Mouse (Mus musculus) MEL (cell line): ENCODE results near the gene Tiam1. TPM values are rescaled to one million over a fixed set of nuclear protein-coding genes. Genes with fewer than 3 reads are reported as not detected.

Experiments
- DNase-seq: peaks from one replicate; pipeline ENCODE4 v3.0.0; 2011; ENCODE audit warnings: low read depth, low spot score
- H3K27ac ChIP-seq: 2 replicates; pipeline ENCODE4 v1.5.1; 2012; ENCODE audit warnings: low read depth, mild to moderate bottlenecking, control low read depth, low read length, moderate library complexity; ENCODE audit not compliant: control insufficient read depth
- H3K27me3 ChIP-seq, 2 experiments: fragments of 150-350 bp in 1 of 2; sonication (generic) in 1 of 2; 2 replicates each; pipeline ENCODE4 v1.6.1; 2012; ENCODE audit warnings: low read length in 2 of 2, mild to moderate bottlenecking in 2 of 2, improper control_type of control experiment in 1 of 2, moderate library complexity in 1 of 2; ENCODE audit not compliant: insufficient read depth in 2 of 2, control insufficient read depth in 1 of 2
- H3K36me3 ChIP-seq, 2 experiments: 2 replicates each; pipeline ENCODE4 v1.6.1; 2012 to 2014; ENCODE audit warnings: low read length in 2 of 2, improper control_type of control experiment in 1 of 2, inconsistent platforms in 1 of 2, mild to moderate bottlenecking in 1 of 2; ENCODE audit not compliant: insufficient read depth in 2 of 2, control insufficient read depth in 1 of 2
- H3K4me1 ChIP-seq, 2 experiments: fragments of 150-350 bp in 1 of 2; sonication (generic) in 1 of 2; 2 replicates each; pipeline ENCODE4 v1.6.1; 2012; ENCODE audit warnings: low read length in 2 of 2, improper control_type of control experiment in 1 of 2, mild to moderate bottlenecking in 1 of 2; ENCODE audit not compliant: insufficient read depth in 2 of 2, control insufficient read depth in 1 of 2
- H3K4me3 ChIP-seq, 2 experiments: fragments of 150-350 bp in 1 of 2; sonication (generic) in 1 of 2; 2 replicates each; pipeline ENCODE4 v1.5.1; 2012; ENCODE audit warnings: low read depth in 2 of 2, low read length in 2 of 2, mild to moderate bottlenecking in 2 of 2, moderate library complexity in 2 of 2, control low read depth in 1 of 2, improper control_type of control experiment in 1 of 2; ENCODE audit not compliant: control insufficient read depth in 1 of 2, insufficient read depth in 1 of 2
- H3K79me2 ChIP-seq: 2 replicates; pipeline ENCODE4 v1.6.1; 2012; ENCODE audit warnings: mild to moderate bottlenecking, low read length, moderate library complexity; ENCODE audit not compliant: control insufficient read depth, poor library complexity, insufficient read depth
- H3K9ac ChIP-seq: 2 replicates; pipeline ENCODE4 v1.6.1; 2012; ENCODE audit warnings: low read depth, mild to moderate bottlenecking, control low read depth, low read length, moderate library complexity; ENCODE audit not compliant: control insufficient read depth, poor library complexity, severe bottlenecking
- H3K9me3 ChIP-seq: fragments of 150-350 bp; sonication (generic); replicated peaks from 2 replicates; pipeline ENCODE4 v1.6.1; 2012; ENCODE audit warnings: mild to moderate bottlenecking, low read length, improper control_type of control experiment, moderate library complexity; ENCODE audit not compliant: insufficient read depth
- BHLHE40 ChIP-seq: IDR thresholded peaks from 2 replicates; pipeline ENCODE4 v1.6.1; 2012; ENCODE audit warnings: low read depth, mild to moderate bottlenecking, inconsistent platforms, low read length, improper control_type of control experiment, borderline replicate concordance
- CHD2 ChIP-seq: IDR thresholded peaks from 2 replicates; pipeline ENCODE4 v1.6.1; 2011; ENCODE audit warnings: low read length, improper control_type of control experiment
- CTCF ChIP-seq, 3 experiments: IDR thresholded peaks in 2 of 3; conservative IDR thresholded peaks in 1 of 3; 2 replicates each; pipeline ENCODE4 v1.5.1; 2011 to 2012; ENCODE audit warnings: low read length in 3 of 3, low read depth in 2 of 3, mild to moderate bottlenecking in 2 of 3, improper control_type of control experiment in 1 of 3, inconsistent platforms in 1 of 3, mixed read lengths in 1 of 3, moderate library complexity in 1 of 3; ENCODE audit not compliant: control insufficient read depth in 1 of 3, insufficient read depth in 1 of 3, poor library complexity in 1 of 3, severe bottlenecking in 1 of 3
- E2F4 ChIP-seq: IDR thresholded peaks from 2 replicates; pipeline ENCODE4 v1.6.1; 2011; ENCODE audit warnings: low read depth, low read length, improper control_type of control experiment, borderline replicate concordance
- ELF1 ChIP-seq: IDR thresholded peaks from 2 replicates; pipeline ENCODE4 v1.6.1; 2014; ENCODE audit warnings: low read depth, mild to moderate bottlenecking, inconsistent platforms, low read length, improper control_type of control experiment, moderate library complexity
- ETS1 ChIP-seq: IDR thresholded peaks from 2 replicates; pipeline ENCODE4 v1.6.1; 2012; ENCODE audit warnings: low read depth, mild to moderate bottlenecking, inconsistent platforms, low read length, improper control_type of control experiment, moderate library complexity
- GATA1 ChIP-seq: IDR thresholded peaks from 2 replicates; pipeline ENCODE4 v1.6.1; 2011; ENCODE audit warnings: low read depth, low read length, improper control_type of control experiment
- KAT2A ChIP-seq: conservative IDR thresholded peaks from 2 replicates; pipeline ENCODE4 v1.6.1; 2012; ENCODE audit warnings: low read depth, low read length, improper control_type of control experiment, inconsistent platforms
- MAFK ChIP-seq: IDR thresholded peaks from 2 replicates; pipeline ENCODE4 v1.6.1; 2011; ENCODE audit warnings: low read depth, mild to moderate bottlenecking, low read length, improper control_type of control experiment, borderline replicate concordance
- MAX ChIP-seq: IDR thresholded peaks from 2 replicates; pipeline ENCODE4 v1.6.1; 2011; ENCODE audit warnings: low read length, improper control_type of control experiment
- MAZ ChIP-seq: IDR thresholded peaks from 2 replicates; pipeline ENCODE4 v1.6.1; 2012; ENCODE audit warnings: low read depth, mild to moderate bottlenecking, inconsistent platforms, low read length, improper control_type of control experiment
- MXI1 ChIP-seq: IDR thresholded peaks from 2 replicates; pipeline ENCODE4 v1.6.1; 2011; ENCODE audit warnings: mild to moderate bottlenecking, low read depth, low read length, improper control_type of control experiment
- MYB ChIP-seq: IDR thresholded peaks from 2 replicates; pipeline ENCODE4 v1.6.1; 2011; ENCODE audit warnings: mild to moderate bottlenecking, low read depth, low read length, improper control_type of control experiment
- MYC ChIP-seq: IDR thresholded peaks from 2 replicates; pipeline ENCODE4 v1.6.1; 2011; ENCODE audit warnings: low read depth, mild to moderate bottlenecking, low read length, improper control_type of control experiment, moderate library complexity
- NELFE ChIP-seq: IDR thresholded peaks from 2 replicates; pipeline ENCODE4 v1.6.1; 2011; ENCODE audit warnings: low read depth, low read length, improper control_type of control experiment
- POLR2AphosphoS2 ChIP-seq: IDR thresholded peaks from 2 replicates; pipeline ENCODE4 v1.6.1; 2011; ENCODE audit warnings: low read length, improper control_type of control experiment
- POLR2AphosphoS5 ChIP-seq: IDR thresholded peaks from 2 replicates; pipeline ENCODE4 v1.6.1; 2012; ENCODE audit warnings: low read depth, borderline replicate concordance, mild to moderate bottlenecking, inconsistent platforms, low read length, moderate library complexity, mixed read lengths
- RAD21 ChIP-seq: IDR thresholded peaks from 2 replicates; pipeline ENCODE4 v1.6.1; 2011; ENCODE audit warnings: mild to moderate bottlenecking, low read depth, low read length, improper control_type of control experiment
- TBP ChIP-seq: IDR thresholded peaks from 2 replicates; pipeline ENCODE4 v1.8.0; 2011; ENCODE audit warnings: low read depth, low read length, improper control_type of control experiment
- TCF12 ChIP-seq: IDR thresholded peaks from 2 replicates; pipeline ENCODE4 v1.6.1; 2014; ENCODE audit warnings: low read depth, mild to moderate bottlenecking, inconsistent platforms, low read length, improper control_type of control experiment, moderate library complexity
- UBTF ChIP-seq: IDR thresholded peaks from 2 replicates; pipeline ENCODE4 v1.6.1; 2012; ENCODE audit warnings: low read depth, mild to moderate bottlenecking, inconsistent platforms, low read length, improper control_type of control experiment, moderate library complexity, borderline replicate concordance; ENCODE audit not compliant: insufficient read depth
- USF1 ChIP-seq: IDR thresholded peaks from 2 replicates; pipeline ENCODE4 v1.6.1; 2014; ENCODE audit warnings: low read depth, mild to moderate bottlenecking, inconsistent platforms, low read length, improper control_type of control experiment, moderate library complexity
- USF2 ChIP-seq, 2 experiments: IDR thresholded peaks; 2 replicates each; pipeline ENCODE4 v1.6.1; 2011 to 2012; ENCODE audit warnings: improper control_type of control experiment in 2 of 2, low read length in 2 of 2, borderline replicate concordance in 1 of 2, inconsistent platforms in 1 of 2, low read depth in 1 of 2, mild to moderate bottlenecking in 1 of 2; ENCODE audit not compliant: insufficient read depth in 1 of 2
- polyA plus RNA-seq, 2 experiments: library from polyadenylated mRNA; stranded (reverse) in 1 of 2; unstranded in 1 of 2; fragments of >175 nt in 1 of 2; fragments of >200 nt in 1 of 2; gene quantifications; 2 replicates each; pipeline versions ENCODE4 v1.2.1 to v1.2.4; 2012; ENCODE audit warnings: low replicate concordance in 2 of 2, low read depth in 1 of 2; ENCODE audit not compliant: insufficient read length in 2 of 2, insufficient read depth in 1 of 2, missing spikeins in 1 of 2
- total RNA-seq: library from RNA; depleted of rRNA; stranded (reverse); fragments of 300-350 nt; gene quantifications from 2 replicates; pipeline ENCODE4 v1.2.3, GENCODE M21; 2012

Gene Tiam1
- total and polyA plus RNA-seq, 3 experiments = 15.0 to 23.9 (median 19.9) TPM

DNA sequence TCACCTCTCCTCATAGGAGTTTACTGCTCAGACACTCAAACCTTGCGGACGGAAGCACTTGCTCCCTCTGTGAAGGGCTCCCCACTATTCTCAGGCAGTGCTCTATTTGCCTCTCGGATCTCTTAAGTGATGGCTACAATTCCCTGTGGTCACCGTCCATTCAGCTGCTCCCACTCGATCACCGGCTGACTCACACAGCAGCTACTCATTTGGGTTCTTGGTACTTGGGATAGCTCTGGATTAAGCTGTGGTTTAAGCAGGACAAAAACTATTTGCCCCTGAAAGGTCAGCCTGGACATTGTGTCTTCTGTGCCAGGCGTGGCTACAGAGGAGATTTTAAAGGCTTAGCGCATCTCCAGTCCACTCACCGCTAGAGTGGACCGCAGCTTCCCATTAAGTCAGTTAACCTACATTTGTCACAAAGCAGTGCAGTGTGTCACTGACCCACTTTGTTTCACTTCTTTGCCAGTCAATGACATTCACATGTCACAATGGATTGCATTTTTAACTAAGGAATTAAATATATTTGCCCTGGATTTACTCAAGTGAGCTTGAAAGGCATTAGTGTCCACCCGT lies 64.7 kb downstream of the Tiam1 start:
- Histone ChIP-seq H3K27ac (no peak overlapping the region), H3K9me3 (no peaks in the 10 kb centered on the region), H3K4me1 (no peaks in the 10 kb centered on the region; a peak in 1 of 4 replicates), H3K36me3 (no peaks in the 10 kb centered on the region), H3K9ac (no peak overlapping the region), H3K79me2 (no peaks in the 10 kb centered on the region), H3K4me3 (no peak overlapping the region), H3K27me3 (no peaks in the 10 kb centered on the region)
- DNase-seq = no peak
- TF ChIP-seq CHD2 = no peak
- TF ChIP-seq TCF12 = no peak
- no peak for TF ChIP-seq E2F4
- TF ChIP-seq BHLHE40 = no peak
- no peak for TF ChIP-seq MYC
- TF ChIP-seq TBP = no peak
- TF ChIP-seq POLR2AphosphoS5 = no peak
- no peak for TF ChIP-seq MYB

DNA sequence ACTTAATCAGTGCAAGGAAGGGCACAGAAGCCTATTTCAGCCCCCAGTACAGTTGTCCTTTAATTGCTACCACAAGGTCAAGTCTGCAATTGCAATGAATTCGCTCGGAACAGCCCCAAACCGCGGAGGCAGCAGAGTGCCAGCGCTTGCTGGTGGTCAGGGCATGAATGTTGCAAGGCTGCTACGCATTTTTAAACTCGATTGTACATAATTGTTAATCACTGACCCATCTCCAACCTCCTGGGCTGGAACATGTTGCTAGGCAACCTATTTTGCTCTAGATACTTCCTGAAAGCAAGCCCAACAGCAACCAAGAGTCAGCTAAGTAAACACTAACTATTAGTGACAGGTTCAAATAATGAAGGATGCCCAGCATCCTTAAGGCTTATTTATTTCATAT lies 70.1 kb downstream of the Tiam1 start:
- DNase-seq = peak; percentile 34
- Histone ChIP-seq H3K4me3 (no peak overlapping the region), H3K79me2 (no peaks in the 10 kb centered on the region), H3K9me3 (no peaks in the 10 kb centered on the region), H3K4me1 (peaks cover 0 to 18% of the 10 kb centered on the region in 2 experiments; a peak in 3 of 4 replicates), H3K27me3 (no peaks in the 10 kb centered on the region), H3K27ac (no peak overlapping the region), H3K9ac (no peak overlapping the region), H3K36me3 (peaks cover 0 to 2% of the 10 kb centered on the region in 2 experiments; a peak in 1 of 4 replicates)
- no peak for TF ChIP-seq CTCF (IDR thresholded peaks at IDR 0.05 in 2 of 3, conservative IDR thresholded peaks at IDR 0.05 in 1 of 3; ENCODE audit: control insufficient read depth in 1 of 3, insufficient read depth in 1 of 3, low read depth in 2 of 3, low read length in 3 of 3, poor library complexity in 1 of 3, severe bottlenecking in 1 of 3)
- TF ChIP-seq BHLHE40 = no peak
- no peak for TF ChIP-seq MAX
- TF ChIP-seq MAZ = no peak
- no peak for TF ChIP-seq UBTF
- no peak for TF ChIP-seq USF1
- no peak for TF ChIP-seq ELF1
- no peak for TF ChIP-seq RAD21
- TF ChIP-seq GATA1 = no peak
- no peak for TF ChIP-seq MYB
- TF ChIP-seq KAT2A = no peak
- TF ChIP-seq MAFK = no peak
- no peak for TF ChIP-seq NELFE
- no peak for TF ChIP-seq USF2 (IDR thresholded peaks at IDR 0.05; ENCODE audit: borderline replicate concordance in 1 of 2, insufficient read depth in 1 of 2, low read depth in 1 of 2, low read length in 2 of 2)
- no peak for TF ChIP-seq POLR2AphosphoS2
- no peak for TF ChIP-seq ETS1
- TF ChIP-seq MXI1 = no peak
- TF ChIP-seq E2F4 = no peak
- TF ChIP-seq MYC = no peak
